Mouse (Mus musculus) right cerebral cortex, postnatal 10 days (tissue): ENCODE data around the gene Rnf186.

ENCODE experiments used
- DNase-seq, 2 experiments: peaks; one replicate each; pipeline ENCODE4 v3.0.0; 2021; ENCODE audit warnings: low spot score in 2 of 2

The Rnf186 gene

DNA sequence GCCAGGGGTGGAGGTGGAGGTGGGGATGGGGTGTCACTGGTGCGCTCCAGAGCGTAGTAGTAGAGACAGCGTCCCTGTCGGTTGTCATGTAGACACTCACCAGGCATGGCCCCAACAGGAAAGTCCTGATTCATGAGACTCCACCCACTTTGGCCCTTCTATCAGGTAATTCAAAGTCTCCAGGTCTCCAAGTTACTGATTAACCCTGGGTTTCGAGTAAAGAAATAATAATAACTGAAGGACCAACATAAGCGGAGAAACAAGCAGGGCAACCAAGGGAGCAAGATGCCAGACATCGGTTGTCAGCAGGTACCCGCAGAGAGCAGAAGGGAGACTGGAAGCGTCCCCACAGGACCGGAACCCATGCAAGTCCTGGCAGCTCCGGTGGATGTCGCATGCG lies at the start of gene Rnf186:
Rnf186 (plus strand) TSS at position 247 of the 400 bp plus-strand sequence.
- DNase-seq, result no peak

DNA sequence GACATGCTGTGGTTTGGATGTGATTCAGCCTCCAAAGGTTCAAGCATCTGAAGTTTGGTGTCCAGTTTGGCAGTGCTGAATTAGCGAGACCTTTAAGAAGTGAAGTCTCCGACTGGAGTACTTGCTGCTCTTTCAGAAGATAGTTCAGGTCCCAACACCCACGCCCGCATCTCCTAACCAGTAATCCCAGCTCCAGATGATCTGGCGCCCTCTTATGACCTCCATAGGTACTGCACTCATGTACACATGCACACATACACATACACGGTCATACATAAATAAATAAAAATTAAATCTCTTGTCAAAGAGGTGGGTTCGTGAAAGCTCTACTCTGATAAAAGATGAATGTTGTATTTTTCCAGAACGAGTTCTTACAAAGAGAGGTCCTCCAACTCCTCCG lies 49.6 kb upstream of the Rnf186 start:
- no peak for DNase-seq

DNA sequence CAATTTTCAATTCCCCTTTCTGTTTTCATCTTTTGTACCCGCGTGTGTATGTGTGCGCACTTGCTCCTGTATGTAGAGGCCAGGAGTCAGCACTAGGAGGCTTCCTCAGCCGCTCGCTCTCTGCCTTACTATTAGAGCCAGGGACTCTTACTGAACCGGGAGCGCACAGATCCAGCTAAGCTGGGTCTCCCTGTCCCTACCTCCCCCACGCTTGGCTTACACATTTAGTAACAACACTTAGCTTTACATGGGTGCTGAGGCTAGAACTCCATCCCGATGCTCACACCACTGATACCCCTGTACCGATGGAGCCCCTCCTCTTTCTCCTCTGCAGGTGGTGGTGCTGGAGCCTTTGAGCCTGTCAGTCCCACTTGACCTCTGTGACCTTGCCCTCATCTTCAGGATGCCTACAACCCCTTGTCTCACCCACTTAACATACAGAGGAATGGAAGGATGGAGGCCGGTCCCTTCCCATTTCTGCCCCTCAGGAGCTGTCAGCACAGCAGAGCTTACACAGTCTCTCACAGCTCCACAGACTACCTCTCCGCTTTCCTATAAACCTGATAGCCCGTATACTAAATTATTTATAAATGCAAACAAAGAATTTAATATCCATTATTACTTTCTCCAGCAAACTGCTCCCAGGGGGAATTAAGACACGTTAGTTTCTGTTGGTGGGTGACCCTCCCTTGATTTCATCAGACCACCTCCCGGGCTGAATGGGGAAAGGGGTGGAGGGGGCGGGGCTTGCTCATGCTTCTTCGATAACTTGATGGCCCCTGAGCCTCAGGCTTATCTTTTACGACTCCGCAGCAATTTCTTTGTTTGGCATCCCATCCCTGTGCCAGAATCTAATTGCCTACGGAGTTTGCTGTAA lies 45.4 kb upstream of the Rnf186 start:
- no peak for DNase-seq

DNA sequence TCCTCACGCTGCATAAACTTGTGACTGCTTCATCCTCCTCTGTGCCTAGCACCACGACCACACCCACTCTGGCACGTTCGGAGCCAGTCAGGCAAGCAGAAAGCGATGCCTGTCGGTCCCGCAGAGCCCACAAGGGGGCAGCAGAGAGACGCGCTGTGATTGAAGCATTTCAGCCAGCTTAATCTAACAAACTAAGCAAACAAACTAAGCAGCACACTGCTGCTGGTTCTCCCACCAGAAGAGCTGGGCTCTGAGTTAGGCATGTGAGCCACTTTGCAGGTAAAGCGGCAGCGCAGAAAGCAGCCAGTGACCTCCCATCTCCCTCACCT lies 44.8 kb upstream of the Rnf186 start:
- DNase-seq, result peak; percentile 94 to 96

DNA sequence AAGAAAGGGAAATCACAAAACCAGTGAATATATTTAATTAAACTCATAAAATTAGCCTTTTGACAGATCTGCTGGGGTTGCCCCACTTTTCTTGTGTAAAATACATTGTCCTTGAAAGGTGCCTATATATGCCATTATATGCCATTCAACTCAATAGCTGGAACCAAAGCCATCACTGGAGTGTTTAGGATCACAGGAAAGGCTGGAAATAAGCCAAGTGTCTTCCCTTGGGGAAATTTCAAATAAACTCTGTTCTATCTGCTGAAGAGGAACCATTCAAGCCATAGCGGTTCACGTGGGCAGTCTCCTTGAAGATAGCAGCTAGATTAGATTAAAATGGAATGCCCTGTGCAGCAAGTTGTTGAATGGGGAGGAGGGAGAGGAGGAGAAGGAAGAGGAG lies 41.4 kb upstream of the Rnf186 start:
- DNase-seq, result no peak

DNA sequence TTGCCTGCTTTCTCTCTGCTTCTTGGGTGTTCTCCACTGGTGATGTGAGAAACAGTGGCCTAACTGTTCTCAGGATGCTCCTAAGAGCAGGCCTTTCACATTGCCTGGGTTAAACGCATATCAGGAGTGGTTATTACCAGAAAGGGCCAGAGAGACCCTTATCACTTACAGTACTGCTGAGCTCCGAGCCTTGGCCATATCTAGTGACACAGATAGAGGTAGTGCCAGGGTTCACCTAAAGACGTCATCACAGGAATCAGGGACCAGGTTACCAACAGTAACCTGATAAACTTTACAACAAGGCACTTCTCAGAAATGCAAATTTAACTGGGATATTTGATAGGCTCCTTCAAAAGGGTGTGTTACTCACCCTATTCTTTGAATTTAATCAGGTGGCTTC lies 33.0 kb upstream of the Rnf186 start:
- DNase-seq, result no peak

DNA sequence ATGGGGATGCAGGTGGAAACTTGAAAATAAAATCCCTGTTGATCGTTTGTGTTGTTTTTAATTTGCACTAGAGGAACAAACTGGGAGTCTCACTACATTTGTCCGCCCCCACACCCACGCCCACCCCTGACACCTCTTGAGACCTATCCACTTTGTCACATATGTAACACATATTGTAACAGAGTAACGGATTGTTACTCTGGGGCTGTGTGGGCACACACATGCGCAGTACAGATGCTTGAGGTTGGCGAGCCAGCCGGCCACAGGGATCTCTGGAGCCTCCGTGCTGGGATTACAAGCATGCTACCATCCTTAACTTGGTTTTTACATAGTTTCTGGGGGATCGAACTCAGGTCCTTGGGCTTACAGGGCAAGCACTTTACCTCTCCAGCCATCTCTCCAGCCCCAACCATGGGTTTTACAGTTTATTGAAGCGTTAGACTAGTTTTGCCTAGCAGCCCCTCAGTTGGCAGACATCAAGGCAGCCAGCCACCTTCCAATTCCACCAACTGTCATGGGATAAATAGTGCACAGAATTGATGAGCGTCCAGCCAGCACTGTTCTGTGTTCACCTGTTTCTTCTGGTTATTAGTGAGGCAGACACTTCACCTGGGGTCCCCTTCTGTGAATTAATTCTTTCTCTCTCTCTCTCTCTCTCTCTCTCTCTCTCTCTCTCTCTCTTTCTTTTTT lies 32.3 kb upstream of the Rnf186 start:
- no peak for DNase-seq

DNA sequence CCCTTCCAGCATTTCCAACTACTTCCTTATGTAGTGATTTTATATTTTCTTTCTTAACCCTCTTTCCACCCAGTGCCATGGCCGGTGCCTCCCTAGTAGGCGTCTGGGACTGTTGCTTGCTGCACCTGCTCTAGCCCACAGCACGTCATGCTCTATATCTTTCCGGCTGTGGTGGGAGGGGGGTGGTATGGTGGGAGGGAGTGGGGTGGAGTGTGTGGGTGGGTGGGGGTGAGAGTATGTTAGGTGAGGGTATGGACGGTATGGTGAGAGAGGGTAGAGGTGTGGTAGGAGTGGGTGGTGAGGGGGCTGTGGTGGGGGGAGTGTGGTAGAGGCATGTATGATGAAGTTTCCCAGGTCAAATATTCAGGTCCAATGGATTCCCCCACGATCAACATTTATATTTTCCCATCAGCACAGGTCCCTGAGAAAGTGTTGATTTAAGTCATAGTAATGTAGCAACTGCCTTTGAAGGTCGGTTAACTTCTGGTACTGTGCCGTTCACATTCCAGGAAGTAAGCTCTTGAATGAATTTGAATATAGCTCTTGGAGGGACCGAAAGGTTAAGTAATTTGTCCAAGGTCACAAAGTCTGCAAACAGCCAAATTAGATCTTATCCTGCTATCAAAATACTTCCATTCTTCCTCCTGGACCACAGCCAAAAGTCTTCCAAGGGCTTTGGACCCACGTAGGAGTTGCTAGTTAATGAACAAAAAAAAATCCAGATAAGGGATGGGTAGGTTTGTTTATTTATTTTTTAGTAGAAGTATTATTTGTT lies 28.2 kb upstream of the Rnf186 start:
- DNase-seq, result no peak

DNA sequence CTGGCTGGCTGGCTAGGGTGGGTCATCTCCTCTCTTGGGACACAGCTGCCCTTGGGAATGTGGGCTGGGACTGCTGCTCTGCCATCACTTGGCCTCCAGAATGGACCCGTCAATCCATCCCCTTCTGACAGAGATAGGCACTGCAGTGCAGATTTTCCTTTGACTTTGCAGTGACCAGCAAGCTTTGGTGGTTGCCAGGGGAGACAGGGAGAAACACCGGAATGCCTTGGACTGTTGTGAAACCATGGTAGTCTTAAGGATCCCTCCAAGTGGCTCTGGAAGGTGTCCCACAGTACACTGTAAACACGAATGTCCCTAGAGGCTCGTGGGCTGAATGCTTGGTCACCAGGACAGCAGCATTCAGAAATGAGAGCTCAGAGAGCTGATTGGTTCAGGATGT lies 27.4 kb upstream of the Rnf186 start:
- DNase-seq, result no peak

DNA sequence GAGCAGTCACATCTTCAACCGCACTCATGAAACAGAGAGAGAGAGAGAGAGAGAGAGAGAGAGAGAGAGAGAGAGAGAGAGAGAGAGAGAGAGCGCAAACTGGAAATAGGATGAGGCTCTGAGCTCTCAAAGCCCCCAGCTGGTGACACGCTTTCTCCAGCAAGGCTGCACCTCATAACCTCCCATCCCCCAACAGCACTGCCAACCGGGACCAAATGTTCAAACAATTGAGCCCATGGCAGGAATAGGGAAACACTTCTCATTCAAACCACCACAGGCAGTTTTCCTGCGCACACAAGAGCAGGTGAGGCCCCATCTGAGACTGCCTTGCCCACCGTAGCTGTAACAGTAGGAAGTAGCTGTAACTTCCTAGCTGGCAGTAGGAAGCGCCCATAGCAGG lies 25.5 kb upstream of the Rnf186 start:
- DNase-seq, result no peak

DNA sequence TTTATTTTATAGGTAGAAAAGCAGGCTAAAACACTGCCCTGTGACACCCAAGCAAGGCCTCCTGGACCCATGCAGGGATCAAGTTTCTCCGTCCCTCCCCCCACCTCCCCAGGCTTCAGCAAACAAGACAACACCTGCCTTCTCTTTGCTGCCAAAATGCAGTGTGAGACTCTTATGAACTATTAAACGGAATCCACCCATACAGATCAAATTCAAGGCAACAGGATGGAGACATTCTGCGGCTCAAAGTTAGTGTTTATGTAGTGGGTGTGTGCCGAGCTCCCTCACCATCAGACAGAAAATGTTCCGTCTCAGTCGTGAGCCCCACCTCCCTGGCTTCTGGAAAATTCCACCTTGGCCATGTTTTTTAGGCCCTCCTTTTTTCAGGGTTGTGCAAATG lies 24.9 kb upstream of the Rnf186 start:
- DNase-seq, result no peak

DNA sequence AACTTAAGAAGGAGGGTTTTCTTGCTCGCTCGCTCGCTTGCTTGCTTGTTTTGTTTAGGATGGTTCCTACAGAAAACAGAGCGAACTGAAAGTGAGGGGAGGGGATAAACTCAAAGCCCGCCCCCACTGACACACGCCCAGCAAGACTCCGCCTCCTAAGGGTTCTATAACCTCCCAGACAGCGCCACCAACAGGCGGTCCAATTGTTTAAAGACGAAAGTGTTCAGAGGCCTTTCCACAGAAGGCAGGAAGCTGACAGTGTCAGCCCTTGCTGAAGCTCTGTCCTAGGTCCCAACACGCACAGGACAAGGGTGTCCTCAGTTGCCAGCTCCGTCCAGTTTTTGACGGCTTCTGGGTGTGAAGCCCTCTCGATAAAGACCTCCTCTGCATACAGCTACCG lies 23.2 kb upstream of the Rnf186 start:
- DNase-seq, result peak; percentile 47 to 76

DNA sequence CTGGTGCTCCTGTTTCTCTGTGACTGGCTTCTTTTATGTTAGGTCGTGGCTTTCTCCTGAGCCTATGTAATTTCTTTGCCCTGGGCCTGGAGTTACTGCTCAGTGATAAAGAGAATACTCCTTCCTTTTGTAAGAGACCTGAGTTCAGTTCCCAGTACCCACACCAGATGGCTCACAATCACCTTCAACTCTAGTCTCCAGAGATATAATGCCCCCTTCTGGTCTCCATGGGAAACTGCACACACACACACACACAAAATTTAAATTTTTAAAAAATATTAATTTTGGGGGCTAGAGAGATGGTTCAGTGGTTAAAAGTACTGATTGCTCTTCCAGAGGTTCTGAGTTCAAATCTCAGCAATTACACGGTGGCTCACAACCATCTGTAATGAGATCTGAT lies 18.7 kb upstream of the Rnf186 start:
- no peak for DNase-seq

DNA sequence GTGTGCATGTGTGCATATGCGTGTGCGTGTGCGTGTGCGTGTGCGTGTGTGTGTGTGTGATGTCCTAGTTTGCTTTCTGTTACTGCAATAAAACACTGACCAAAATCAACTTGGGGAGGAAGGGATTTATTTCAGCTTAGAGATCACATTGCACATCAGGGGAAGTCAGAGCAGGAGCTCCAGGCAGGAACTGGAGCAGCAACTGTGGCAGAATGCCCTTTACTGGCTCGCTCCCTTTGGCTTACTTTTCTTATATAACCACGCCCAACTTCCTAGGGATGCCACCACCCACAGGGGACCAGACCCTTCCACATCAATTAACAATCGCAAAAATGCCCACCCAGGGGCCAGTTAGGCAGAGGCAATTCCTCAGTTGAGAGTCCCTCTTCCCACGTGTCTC lies 8.3 kb upstream of the Rnf186 start:
- no peak for DNase-seq

DNA sequence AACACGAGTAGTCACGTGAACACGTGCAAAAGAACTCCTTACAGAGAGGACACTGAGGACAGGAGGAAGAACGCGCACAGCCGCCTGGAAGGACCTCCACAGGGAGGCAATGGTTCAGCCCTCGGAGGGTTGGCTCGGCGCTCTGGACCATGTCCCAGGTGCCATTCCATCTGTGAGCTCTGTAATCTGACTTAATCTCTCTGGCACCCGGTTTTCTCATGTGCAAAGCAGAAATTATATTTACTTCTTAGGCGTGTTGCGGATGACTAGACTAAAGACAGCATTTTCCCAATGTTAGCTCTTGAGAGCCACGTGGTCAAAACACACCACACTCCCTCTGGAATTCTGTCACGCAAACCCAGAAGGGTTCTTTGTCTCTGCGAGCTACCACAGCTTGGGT lies 7.8 kb upstream of the Rnf186 start:
- DNase-seq, result peak; percentile 49 to 56

DNA sequence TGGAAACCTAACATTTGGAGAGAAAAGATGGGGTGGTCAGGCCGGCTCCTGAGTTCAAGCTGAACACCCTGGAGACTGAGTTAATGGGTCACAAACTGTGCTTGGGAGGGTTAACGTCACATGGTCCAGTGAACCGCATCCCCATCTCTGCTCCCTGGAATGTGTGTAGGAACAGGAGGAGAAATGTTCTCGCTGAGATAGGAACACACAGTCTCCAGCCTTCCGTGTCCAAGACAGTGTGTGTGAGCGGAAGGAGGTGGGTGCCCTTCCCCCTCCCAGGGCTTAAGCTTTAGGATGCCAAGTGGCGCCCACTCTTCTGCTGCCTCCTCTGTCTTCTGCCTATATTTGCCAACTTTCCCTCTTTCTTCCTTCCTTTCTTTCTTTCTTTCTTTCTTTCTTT lies 7.0 kb upstream of the Rnf186 start:
- peak in 1 of 2 experiments; percentile 44 for DNase-seq

DNA sequence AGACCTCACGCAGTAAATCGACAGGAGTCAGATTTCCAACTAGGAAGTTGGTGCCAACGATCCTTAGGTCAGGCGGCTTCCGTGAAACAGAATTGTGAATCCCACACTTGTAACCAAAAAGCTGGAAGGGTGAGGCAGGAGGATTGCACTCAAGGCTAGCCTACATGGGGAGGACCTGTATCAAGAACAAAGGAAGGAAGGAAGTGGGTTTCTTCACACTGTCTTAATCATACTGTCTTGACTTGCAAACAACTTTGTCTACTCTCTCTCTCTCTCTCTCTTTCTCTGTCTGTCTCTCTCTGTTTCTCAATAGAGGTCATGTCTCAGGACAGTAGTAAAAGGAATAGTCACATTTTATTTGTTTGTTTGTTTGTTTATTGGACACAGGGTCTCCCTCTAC lies 4.2 kb upstream of the Rnf186 start:
- no peak for DNase-seq

DNA sequence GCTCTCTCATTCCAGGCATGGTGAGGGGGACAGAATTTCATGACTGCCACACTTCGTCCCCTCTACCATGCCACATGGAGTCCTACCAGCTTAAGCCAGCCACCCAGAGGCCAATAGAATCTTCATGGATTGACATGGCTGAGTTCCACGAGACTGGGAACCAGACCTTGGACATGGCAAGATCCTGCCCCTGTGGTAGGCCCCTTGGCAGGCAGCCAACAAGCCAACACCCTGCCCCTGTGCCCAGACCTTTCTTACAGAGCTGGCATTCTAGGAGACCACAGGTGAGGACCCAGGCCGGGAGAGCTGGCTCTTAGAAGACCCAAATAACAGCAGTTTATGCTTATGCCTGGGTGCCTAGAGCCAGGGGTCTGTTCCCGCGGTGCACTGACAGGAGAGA lies 1.0 kb upstream of the Rnf186 start:
- no peak for DNase-seq

DNA sequence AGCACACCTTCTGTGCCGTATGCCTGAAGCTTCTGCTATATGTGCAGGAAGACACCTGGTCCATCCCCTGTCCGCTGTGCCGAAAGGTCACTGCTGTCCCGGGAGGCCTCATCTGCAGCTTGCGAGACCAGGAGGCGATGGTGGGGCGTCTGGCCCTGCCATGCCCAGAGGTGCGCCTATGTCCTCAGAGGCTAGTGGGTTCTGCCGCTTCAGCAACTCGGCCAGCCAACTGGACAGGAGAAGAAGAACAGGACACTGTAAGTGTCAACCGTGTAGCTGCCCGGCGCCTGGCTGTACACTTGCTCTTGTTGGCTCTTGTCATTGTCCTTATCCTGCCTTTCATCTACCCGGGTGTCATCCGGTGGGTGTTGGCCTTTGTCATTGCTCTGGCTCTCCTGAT lies 573 bp downstream of the Rnf186 start:
- no peak for DNase-seq

DNA sequence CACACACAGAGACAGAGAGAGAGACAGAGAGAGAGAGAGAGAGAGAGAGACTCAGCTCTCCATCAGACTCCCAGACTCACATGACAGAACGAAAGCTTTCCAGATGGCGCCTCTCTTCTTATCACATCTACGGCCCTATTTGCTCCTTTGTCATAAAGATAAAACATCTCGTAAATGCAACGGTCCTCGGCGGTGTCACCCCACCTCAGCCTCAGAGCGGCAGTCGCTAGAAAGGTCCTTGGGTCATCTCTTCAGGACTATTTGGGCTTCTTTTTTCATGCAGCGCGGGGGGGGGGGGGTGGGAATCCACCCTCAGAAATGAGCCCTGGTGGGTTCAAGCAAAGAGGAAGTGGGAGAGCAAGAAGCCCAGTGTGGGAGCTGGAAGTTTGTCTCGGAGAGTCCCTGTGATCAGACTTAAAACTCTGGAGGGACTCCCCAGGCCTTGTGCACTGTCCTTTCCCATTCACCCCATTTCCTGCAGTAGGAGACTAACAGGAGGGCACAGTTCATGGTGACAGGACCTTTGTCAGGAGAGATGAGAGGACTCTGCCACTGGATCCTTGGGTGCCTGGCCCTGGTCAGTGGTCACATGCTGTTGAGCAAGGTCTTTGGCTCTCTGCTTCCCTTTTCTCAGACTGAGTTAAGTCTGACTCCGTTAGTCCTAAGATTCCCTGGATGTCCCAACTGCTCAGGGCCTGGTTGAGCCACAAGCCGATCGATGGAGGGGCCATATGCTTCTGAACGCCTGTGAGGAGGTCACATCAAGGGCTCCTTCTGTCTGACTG lies 2.1 kb downstream of the Rnf186 start:
- no peak for DNase-seq

DNA sequence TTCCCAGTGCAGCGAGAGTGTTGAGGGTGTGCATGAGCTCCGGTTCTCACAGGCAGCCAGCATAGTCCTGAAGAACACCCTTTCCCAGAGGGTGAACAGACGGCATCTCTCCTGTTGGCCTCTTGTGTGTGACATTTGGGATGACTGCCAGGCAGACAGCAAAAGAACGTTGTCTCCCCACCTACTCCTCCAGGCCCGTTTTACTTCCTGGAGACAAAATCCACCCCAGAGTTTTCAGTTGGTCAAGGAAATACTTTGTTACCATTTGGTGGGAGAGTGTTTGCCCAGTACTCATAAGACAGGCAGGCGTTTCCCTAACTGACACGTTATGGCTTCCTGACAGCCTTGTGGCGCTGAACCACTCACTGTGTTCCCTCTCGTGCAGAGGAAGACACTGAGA lies 2.8 kb downstream of the Rnf186 start:
- no peak for DNase-seq

DNA sequence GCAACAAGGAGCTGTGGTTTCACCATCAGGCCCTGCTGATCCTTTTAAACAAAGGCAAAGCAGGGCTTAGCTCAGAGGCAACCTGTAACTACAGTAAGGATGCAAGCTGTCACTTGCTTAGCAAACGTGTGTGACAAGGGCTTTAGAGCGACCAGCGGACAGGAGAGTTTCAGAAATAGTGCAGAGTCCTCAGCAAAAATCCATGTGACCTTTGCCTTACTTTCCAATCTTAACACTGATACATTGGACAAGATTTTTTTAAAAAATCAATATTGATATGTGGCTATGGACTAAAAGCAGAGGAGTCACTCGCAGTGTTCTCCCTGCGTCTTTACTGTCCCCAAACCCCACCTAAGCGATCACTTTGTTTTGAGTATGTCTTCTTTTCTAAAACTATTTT lies 4.5 kb downstream of the Rnf186 start:
- no peak for DNase-seq
